Mouse (Mus musculus) lung, adult 2 months (tissue): ENCODE measurements around the gene Rpl21. TPM values are rescaled to one million over a fixed set of nuclear protein-coding genes. Genes with fewer than 3 reads are reported as not detected.

Experiments
- DNase-seq: peaks from one replicate; pipeline ENCODE4 v3.0.0; 2022
- H3K4me1 ChIP-seq: fragments of 200-500 bp; 2 replicates; pipeline ENCODE4 v1.6.1; 2011; ENCODE audit warnings: low read length; ENCODE audit not compliant: control insufficient read depth, insufficient read depth
- H3K4me3 ChIP-seq: fragments of 200-500 bp; replicated peaks from 2 replicates; pipeline ENCODE3; 2011; ENCODE audit warnings: low read depth, mild to moderate bottlenecking, control low read depth, low read length; ENCODE audit errors: extremely low read depth
- CTCF ChIP-seq: fragments of 200-500 bp; IDR thresholded peaks from 2 replicates; pipeline ENCODE4 v1.5.1; 2011; ENCODE audit warnings: mild to moderate bottlenecking, low read length, control low read depth; ENCODE audit not compliant: insufficient read depth
- POLR2A ChIP-seq: fragments of 200-500 bp; IDR thresholded peaks from 2 replicates; pipeline ENCODE4 v1.6.1; 2011; ENCODE audit warnings: low read depth, mild to moderate bottlenecking, control low read depth, low read length, borderline replicate concordance; ENCODE audit errors: extremely low read depth
- WGBS: fragments of 180-500 bp; shearing (Covaris S2); methylation state at CpG from one replicate; pipeline ENCODE4 v1.1.7; 2018; 5-methylcytosine and 5-hydroxymethylcytosine counted together
- polyA plus RNA-seq: library from polyadenylated mRNA; depleted of rRNA; stranded (reverse); fragments of >200 nt; gene quantifications from 2 replicates; pipeline ENCODE4 v1.2.3, GENCODE M21; 2012

The Rpl21 gene
- polyA plus RNA-seq, 1 experiment, result 72.0 TPM

GRCm38 (mm10) chr5:146841996-146842395 lies 9.3 kb downstream of the Rpl21 start:
- no peak for TF ChIP-seq POLR2A
- no peak for TF ChIP-seq CTCF
- Histone ChIP-seq H3K4me1 (peaks cover 3% of the 10 kb centered on the region; the same call in 1 of the 2 replicates), H3K4me3 (no peak overlapping the region)
- no peak for DNase-seq
- WGBS, result 65% methylated on average over 4 of the region's 4 CpGs

GRCm38 (mm10) chr5:146844301-146844941 lies 11.7 kb downstream of the Rpl21 start:
- Histone ChIP-seq H3K4me1 (peaks cover 5% of the 10 kb centered on the region; the same call in 1 of the 2 replicates), H3K4me3 (peak overlapping the region; percentile 69)
- TF ChIP-seq CTCF (peak; percentile 41), POLR2A (no peak)
- no peak for DNase-seq
- 9% methylated on average over 6 of the region's 6 CpGs for WGBS

- H3K4me1 ChIP-seq, result peaks cover 5% of the 10 kb centered on the region; the same call in 1 of the 2 replicates
- TF ChIP-seq CTCF, result no peak
- TF ChIP-seq POLR2A, result peak; percentile 90; the same call in 1 of the 2 replicates
- 2% methylated on average over 40 of the region's 40 CpGs for WGBS
- H3K4me3 ChIP-seq, result peak within 1 kb of the TSS; percentile 69
- peak; percentile 89 for DNase-seq
These were observed 12.3 kb downstream of the Rpl21 start, which contains the start of gene Rasl11a for GRCm38 (mm10) chr5:146844945-146845365. Rasl11a (plus strand) TSS chr5:146845071.

- Histone ChIP-seq H3K4me3 (peak overlapping the region; percentile 21), H3K4me1 (peaks cover 5% of the 10 kb centered on the region; the same call in 1 of the 2 replicates)
- DNase-seq, result no peak
- no peak for TF ChIP-seq POLR2A
- no peak for TF ChIP-seq CTCF
- WGBS, result 25% methylated on average over 2 of the region's 2 CpGs
These were observed 13.8 kb downstream of the Rpl21 start for GRCm38 (mm10) chr5:146846489-146846888.

- 63% methylated on average over 4 of the region's 4 CpGs for WGBS
- TF ChIP-seq POLR2A (no peak), CTCF (no peak)
- H3K4me3 ChIP-seq, result no peak overlapping the region
- H3K4me1 ChIP-seq, result peaks cover 5% of the 10 kb centered on the region; the same call in 1 of the 2 replicates
- DNase-seq, result no peak
These were observed 16.4 kb downstream of the Rpl21 start for GRCm38 (mm10) chr5:146848936-146849582.

GRCm38 (mm10) chr5:146856106-146856505 lies 23.4 kb downstream of the Rpl21 start:
- TF ChIP-seq POLR2A (no peak), CTCF (no peak)
- H3K4me3 ChIP-seq, result no peak overlapping the region
- peaks cover 3% of the 10 kb centered on the region; the same call in 1 of the 2 replicates for H3K4me1 ChIP-seq
- WGBS, result 95% methylated on average over 3 of the region's 3 CpGs
- DNase-seq, result no peak

- no peak for TF ChIP-seq CTCF
- TF ChIP-seq POLR2A, result no peak
- WGBS, result 67% methylated on average over 8 of the region's 8 CpGs
- DNase-seq, result no peak
- Histone ChIP-seq H3K4me1 (peaks cover 5% of the 10 kb centered on the region; the same call in 1 of the 2 replicates), H3K4me3 (no peak overlapping the region)
These were observed 24.9 kb downstream of the Rpl21 start for GRCm38 (mm10) chr5:146857620-146858019.

GRCm38 (mm10) chr5:146858772-146859171 lies 26.1 kb downstream of the Rpl21 start:
- Histone ChIP-seq H3K4me3 (no peak overlapping the region), H3K4me1 (peaks cover 5% of the 10 kb centered on the region; the same call in 1 of the 2 replicates)
- WGBS, result 90% methylated on average over 9 of the region's 9 CpGs
- TF ChIP-seq POLR2A, result no peak
- no peak for TF ChIP-seq CTCF
- DNase-seq, result no peak

- WGBS, result 84% methylated on average over 8 of the region's 8 CpGs
- TF ChIP-seq POLR2A (no peak), CTCF (no peak)
- DNase-seq, result no peak
- Histone ChIP-seq H3K4me3 (no peak overlapping the region), H3K4me1 (peaks cover 5% of the 10 kb centered on the region; the same call in 1 of the 2 replicates)
These were observed 26.6 kb downstream of the Rpl21 start for GRCm38 (mm10) chr5:146859246-146859645.
